Mouse (Mus musculus): Measurements from ENCODE around the gene Olfr1129.
"Not testable (repeated sequence)": the region's sequence is repeated elsewhere in the genome, so short reads cannot be mapped to it uniquely, and the experiment has no call there.

Olfr1129 gene

GRCm38 (mm10) chr2:87573602-87574001 is at the start of gene Olfr1129:
Gene Olfr1129, plus strand, starts transcription at chr2:87573902.
- not testable (repeated sequence) for DNase-seq (ENCODE audit: extremely low spot score, low spot score)

GRCm38 (mm10) chr2:87525899-87526616 is 47.6 kb upstream of the Olfr1129 start:
- DNase-seq (ENCODE audit: extremely low spot score, low spot score) = peak; percentile 20

- no peak for DNase-seq (ENCODE audit: extremely low spot score, low spot score)
Observed at GRCm38 (mm10) chr2:87531496-87531895, 42.2 kb upstream of the Olfr1129 start, which contains the start of gene Olfr153. Gene Olfr153, plus strand, starts transcription at chr2:87531796.

- DNase-seq (ENCODE audit: extremely low spot score, low spot score) = no peak
Observed at GRCm38 (mm10) chr2:87534826-87535225, 38.9 kb upstream of the Olfr1129 start.

GRCm38 (mm10) chr2:87545442-87545841 is 28.3 kb upstream of the Olfr1129 start, which contains the start of gene Olfr1128:
Gene Olfr1128, minus strand, starts transcription at chr2:87545542.
- DNase-seq (ENCODE audit: extremely low spot score, low spot score) = no peak

- not testable (repeated sequence) for DNase-seq (ENCODE audit: extremely low spot score, low spot score)
Observed at GRCm38 (mm10) chr2:87605912-87606311, 32.2 kb downstream of the Olfr1129 start, which contains the start of gene Olfr1130. Gene Olfr1130, plus strand, starts transcription at chr2:87606212.

GRCm38 (mm10) chr2:87626804-87627203 is 53.1 kb downstream of the Olfr1129 start, which contains the start of gene Olfr1131:
Gene Olfr1131, plus strand, starts transcription at chr2:87627104.
- DNase-seq (ENCODE audit: extremely low spot score, low spot score) = no peak

All from neural tube, embryonic 10.5 days (tissue).